Mouse (Mus musculus) spleen, postnatal 36 days (tissue): ENCODE measurements around the gene Trim45.

ENCODE experiments used
- DNase-seq, 2 experiments: peaks; one replicate each; pipeline ENCODE4 v3.0.0; 2022; ENCODE audit warnings: low spot score in 2 of 2, mixed read lengths in 1 of 2

Gene Trim45

DNA sequence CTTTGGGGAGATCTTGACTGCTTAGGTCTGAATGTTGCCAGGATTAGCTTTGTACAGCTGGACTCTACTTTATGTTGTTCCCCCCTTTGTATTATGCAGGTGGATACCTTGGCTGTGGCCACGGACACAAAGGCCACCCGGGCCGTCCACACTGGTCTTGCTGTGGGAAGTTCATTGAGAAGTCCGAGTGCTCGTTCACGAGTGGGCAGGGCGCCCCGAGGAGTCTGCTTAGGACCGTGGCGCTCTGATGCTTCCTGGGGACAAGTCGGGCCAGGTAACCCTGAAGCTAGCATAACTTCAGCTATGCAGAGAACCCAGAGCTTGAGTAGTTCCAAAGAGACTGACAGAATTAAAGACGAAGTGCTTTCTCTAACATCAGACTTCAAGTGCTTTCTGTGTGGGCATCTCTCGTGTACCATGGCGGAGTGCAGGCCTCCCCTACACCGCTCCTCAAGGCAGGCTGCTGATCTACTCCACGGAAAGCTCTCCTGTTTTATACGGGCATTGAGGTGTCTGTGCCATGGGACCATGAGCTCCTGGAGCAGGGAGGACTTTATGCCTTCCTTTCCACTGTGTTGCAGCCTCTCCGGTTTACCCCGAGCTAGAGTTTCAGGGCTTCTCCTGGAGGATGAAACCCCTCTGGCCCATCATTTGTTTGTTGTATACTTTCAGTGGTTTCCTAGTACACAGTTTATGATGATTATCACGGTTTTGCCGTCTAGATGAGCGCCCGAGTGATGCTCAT, 9.5 kb downstream of the Trim45 start:
- no peak for DNase-seq

DNA sequence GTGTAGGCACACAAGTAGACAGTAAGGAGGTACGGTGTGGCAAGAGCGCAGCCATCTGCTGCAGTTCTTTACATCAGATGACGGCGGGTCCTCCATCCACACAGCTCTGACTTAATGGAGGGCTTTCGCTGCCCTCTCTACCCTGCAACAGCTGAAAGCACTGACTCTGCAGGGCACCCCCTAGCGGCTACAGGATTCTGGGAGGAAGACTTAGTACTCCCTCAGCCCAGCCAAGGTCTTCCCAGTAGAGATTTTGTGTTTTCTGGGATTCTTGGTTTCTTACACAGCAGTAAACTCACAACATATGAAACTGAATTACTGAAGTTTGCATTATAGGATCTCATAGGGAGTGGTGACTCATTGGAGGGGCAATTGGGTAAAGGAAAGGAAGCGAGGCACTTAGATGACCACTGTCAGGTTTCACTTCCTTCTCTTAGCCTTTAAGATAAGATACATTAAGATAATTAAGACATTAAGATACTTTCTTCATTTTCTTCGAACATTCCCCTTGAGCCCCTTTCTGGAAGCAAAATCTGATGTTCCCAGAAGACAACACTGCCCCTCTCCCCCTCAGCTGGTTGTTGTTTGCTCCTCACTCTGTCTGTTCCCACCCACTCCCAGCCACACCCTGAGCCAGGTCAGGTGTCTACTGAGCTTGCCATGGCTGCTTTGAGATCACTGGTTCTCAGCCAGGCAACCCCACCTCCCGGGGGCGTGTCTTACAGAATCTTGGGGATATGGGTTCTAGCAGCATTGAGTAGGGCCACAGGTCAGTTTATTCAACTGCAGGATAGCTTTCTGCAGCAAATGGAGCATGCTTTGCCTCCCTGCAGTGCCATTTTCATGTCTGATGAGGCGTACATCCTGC, 10.3 kb downstream of the Trim45 start:
- DNase-seq: peak; percentile 27 to 36

DNA sequence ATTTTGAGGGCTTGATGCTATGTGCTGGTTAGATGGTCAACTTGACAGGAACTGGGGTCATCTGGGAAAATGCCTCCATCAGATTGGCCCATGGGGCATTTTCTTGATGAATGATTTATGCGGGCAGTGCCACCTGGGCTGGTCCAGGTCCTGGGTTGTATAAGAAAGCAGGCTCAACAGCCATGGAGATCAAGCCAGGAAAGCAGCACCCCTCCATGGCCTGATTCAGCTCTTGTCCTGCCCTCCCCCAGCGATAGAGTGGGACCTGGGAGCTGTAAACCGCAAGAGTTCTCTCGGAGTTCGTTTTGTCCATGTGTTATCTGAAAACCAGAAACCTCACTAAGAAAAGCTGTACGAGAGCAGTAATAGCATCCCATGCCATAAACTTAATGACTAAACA, 13.5 kb downstream of the Trim45 start:
- no peak for DNase-seq

DNA sequence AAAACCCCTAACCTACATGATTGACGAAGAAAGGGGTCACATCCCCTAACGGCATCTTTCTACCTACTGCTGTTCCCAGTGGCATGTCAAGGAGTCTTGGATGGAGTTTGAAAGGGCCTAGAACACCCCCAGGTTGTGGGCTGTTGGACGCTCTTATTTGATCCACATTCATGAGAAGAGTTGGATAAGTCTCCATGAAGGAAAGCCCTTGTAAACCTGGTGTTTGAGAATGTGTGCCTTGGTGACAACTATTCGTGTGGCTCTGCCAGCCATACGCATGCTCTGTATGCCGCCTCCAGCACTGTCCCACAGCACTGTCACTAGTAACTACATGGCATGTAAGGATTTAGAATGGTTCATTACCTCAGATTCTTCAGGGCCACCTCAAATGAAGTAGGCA, 14.2 kb downstream of the Trim45 start:
- DNase-seq: no peak

DNA sequence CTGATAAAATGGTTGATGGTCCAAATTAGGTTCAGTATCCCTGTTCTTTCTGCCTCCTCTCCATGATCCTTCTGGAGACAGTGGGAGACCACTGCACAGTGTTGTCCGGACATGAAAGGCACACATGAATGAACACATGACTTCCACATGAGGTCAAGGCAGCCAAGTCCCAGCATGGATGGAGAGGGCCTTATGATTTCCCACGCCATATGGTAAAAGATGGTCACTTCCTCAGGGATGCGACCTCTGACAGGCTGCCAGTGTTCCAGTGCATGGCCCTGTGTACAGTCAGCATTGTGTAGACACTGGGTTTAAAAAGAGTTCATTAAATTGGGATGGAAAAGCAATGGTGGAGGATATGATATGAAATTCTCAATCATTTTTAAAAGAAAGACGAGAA, 16.2 kb downstream of the Trim45 start:
- no peak for DNase-seq

DNA sequence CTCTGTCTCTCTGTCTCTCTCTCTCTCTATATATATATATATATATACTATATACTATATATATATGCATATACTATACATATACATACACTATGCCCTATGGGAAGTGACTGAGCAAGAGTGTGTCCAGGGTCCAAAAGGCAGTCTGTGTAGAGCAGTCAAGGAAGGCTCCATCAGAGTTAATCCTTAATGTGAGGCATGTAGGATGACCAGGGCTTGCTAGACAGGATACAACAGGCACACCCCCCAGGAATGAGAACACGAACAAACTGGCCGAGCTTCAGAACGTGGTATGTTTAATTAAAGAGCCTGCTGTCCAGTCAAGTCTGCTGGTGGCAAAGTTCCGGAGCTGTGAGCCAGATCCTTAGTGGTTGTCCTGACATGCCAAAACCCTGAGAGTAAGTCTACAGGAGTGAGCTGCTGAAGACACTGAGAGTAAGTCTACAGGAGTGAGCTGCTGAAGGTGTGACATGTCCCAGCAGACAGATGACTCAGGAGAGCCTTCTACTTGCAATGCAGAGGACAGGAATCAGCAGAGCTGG, 18.6 kb downstream of the Trim45 start:
- DNase-seq: no peak

DNA sequence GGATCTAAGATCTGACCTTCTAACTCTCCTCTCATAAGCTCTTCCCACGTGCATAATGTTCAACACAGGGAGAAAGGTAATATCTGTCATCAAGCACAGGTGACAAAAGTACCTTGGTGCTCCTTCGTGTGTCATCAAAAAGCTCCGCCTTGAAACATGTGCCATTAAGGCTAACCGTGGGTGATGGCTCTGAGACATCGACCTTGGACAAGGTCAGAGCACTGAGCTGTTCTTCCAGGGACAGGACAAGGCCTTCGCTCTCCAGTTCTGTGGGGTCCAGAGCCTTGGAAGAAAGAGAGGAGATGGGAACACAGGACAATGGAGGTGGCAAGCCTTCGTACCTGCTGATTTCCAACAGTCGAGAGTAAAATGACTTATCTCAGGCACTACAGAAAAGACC, 25.3 kb downstream of the Trim45 start:
- DNase-seq: no peak

DNA sequence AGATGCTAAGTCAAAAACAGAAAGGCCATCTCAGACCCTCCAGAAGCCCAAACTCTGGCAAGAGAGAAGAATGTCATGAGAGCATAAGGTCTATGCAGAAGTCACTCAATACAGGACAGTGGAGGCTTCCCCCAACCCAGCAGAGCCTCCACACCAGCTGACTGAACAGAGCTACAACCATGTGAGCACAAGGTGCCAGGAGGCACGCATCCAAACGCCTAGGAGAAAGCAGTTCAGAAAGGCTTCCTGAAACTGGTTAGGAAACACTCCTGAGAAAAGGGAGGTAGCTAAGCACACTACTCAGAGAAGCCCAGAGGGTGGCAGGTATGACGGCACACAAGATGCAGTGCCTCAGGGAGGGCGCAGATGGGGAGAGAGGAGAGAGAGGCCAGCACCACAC, 29.5 kb downstream of the Trim45 start:
- DNase-seq: no peak

DNA sequence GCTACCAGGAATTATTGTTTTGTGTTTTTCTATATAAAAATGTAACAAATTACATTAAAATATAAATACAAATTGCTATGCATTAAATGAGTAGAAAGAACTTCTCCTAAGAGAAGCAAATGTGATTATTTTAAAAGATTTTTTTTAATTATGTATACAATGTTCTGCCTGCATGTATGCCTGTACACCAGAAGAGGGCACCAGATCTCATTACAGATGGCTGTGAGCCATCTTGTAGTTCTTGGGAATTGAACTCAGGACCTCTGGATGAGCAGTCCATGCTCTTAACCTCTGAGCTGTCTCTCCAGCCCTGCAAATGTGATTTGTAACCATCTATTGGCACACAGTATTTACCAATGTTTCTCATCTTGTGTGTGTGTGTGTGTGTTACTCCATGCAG, 32.6 kb downstream of the Trim45 start:
- DNase-seq: no peak

DNA sequence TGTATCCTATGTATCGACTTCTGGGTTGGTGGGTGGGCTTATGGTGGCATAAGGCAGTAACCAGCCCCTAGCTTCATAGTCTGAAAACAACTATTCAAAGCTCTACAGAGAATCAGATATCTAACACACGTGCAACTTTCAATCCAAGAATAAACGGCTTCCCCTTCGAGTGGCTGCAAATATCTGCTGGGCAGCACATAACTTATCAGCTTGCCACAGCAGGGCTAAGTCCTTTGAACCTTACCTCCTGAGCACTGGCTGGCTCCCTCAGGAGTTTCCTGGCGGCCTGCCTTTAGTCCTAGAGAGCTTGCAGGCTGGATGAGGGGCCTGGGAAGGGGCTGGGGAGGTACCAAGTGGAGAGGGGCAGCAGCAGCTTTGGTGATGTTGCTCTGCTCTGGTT, 39.0 kb downstream of the Trim45 start:
- DNase-seq: no peak

DNA sequence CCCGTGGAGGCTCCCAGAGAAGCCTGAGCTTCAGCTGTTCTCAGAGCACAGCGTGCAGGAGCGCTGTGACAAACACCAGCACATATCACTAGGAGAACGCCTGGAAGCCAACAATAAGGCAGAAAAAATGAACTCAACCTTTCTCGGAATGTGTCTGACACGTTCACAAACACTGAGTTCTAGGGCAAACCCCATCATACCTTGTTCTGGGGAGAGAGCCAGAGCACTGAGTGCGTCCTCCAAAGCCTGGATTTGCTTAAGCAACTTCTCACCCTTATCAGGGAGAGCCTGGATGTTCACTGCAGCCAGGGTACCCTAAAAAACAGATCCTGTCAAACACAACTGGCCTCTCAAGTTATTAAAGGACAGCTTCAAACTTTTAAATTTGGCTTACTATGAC, 39.5 kb downstream of the Trim45 start:
- DNase-seq: no peak

DNA sequence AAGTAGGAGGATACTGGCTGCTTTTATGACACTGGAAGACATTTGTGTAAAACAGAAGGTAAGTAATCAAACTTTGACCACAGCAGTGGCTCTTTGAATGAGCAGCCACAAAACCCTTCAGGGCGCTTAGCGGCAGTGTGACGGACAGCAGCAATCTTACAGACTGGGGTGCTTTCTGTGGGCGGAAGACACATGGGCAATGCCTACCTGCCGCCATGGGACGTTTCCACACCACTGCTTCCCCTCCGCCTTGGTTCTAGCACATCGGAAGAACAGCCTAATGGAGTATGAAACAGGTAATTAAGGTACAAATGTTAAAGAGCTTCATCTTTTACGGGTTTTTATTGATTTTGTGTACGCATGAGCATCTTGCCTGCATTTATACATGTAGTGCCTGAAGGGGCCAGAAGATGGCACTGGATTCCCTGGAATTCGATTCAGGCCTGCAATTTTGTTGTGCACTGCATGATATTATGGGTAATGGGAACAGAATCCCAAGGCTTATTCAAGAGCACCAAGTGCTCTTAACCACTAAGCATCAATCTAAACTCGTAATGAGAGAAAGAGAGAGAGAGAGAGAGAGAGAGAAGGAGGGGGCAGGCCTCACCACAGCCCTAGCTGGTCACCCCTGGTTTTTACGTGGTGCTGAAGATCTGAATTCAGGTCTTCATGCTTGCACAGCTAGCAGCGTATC, 42.0 kb downstream of the Trim45 start:
- no peak for DNase-seq

DNA sequence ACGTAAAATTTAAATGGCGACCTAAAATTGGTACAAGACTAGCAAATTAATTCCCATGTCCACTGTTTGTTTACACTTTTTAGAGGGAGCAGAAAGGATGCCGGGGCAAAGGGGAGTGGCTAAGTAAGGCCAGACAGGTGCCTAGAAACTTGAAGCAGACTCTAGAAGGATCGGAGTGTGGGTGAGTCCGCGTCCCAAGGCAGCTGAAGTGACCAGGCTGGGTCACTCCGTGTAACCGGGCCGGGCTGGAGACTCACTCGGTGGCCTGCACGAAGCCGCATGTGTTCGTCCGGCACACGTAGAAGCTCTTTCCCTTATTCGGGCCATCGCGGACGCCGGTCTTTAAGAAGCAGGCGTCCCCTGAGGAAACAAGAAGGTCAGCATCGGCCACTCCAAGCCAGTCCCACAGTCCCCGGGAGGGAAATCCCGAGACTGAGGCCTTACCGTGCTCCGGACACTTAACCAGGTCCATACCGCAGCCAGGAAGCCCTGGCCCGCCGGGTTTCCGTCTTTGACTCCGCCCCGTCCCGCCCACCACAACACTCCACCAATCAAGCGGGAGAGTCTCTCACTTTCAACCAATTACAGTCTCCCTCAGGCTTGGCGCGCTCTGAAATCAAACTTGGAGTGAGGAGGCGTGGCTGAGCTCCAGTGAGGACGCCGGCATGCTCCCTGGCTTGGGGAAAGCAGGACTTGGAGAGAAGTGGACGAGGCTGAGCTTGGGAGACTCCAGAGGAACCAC, 47.3 kb downstream of the Trim45 start, which contains the start of gene Ttf2:
TSS of gene Ttf2 (minus strand) at position 488 of the 742 bp plus-strand sequence.
- peak; percentile 87 to 93 for DNase-seq

DNA sequence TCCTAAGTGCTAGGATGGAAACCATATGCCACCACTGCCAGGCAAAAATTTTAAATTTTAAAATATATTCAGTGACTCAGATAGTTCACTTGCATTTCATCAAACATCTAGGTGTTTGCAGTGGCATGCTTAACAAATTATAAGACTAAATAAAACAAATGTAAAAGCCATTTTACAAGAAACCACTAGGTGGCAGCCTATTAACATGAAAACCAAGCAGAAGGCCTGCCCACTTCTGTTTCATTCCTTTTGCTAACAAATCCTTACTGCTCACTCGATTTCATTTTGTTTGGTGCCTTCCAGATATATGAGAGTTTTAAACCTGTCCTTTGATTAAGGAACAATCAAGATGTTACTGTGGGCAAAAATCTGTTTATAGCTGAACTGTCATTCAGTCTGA, 51.9 kb downstream of the Trim45 start:
- peak; percentile 24 to 48 for DNase-seq

DNA sequence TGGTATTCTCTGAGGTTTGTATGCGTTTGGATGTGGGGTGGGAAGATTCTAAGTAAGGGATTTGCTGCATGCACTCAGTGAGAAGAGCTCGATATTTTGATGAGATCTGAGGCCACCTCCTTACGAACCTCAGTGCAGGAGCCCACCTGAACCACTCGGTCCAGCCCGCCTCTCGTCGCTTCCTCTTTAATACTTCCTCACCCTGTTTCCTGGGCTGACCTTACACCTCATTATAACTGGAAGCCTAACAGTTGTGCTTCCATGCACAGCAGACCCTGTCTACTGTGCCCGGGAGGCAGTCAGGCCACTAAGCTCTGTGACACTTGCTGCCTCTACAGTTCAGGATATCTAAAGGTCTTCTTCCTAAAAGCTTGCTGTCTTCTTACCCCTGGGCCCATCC, 57.3 kb downstream of the Trim45 start:
- DNase-seq: peak; percentile 15 to 17
